Mouse (Mus musculus) megakaryocyte, adult 5-6 weeks (primary cell): ENCODE measurements at regions not wholly inside any gene's neighbourhood (a gene's known extent, or its start where the extent isn't known, plus 50 kb on each side); places are given as distances from the start of the nearest gene placed in this dataset.

Source experiments
- ATAC-seq: 2 replicates; pipeline ENCODE4 v1.8.0; 2016; ENCODE audit warnings: mild to moderate bottlenecking, inconsistent platforms; ENCODE audit not compliant: poor library complexity, severe bottlenecking

DNA sequence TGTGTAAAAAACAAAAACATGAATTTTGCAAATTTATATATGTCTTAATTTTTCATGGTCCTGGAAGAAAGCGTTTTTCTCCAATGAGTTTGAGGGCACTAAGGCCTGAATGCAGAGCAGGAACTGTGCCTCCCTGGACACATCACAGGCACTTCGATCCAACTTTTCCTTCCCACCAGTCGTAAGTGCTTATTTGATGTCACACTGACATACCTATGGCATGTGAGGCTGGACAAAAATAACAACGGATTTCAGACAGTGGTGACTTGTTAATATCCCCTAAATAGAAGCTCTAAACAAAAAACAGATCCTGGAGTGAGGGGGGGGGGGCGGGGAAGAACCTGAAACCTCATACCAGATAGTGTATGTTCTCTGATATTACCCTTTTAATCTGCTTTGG, 1541.9 kb upstream of the Flrt2 start:
- no peak for ATAC-seq

- no peak for ATAC-seq
Measured at GRCm38 (mm10) chr12:94155110-94155858, 1536.7 kb upstream of the Flrt2 start.

DNA sequence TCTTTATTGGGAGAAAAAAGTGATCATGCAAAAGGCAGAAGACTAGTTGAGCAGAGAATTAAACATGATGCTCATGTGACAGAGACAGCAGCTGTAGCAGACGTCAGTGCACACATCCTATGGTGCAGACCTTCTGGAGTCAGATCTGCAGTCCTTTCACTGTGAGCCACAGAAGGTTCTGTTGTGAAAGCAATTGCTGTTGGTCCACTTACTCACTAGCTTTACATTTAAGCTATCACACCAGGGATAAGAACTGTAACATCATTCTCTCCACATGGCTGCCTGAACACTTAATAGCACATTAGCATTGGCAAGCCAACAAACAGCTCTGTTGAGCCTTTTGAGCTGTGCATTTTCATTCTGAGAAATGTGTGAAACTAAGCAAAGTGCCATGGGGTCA, 1509.7 kb upstream of the Flrt2 start:
- no peak for ATAC-seq

DNA sequence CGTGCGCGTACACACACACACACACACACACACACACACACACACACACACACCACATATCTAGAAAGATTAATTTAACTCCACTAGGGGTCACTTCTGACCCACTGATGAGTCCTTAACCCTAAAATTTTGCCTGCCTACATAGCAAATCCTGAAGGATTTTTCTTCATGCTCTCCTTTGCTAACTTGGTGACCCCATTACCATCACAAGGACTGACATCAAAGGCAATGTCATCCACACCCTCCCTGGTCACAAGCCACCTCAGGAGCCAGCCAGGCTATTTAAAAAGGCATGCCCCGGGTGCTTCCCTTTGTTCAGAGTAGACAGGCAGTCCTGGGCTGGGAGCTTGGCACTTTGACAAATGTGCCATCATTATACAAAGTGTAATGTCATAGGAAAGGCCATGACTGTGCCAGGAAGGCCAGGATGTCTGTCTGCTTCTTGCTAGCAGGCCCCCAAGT, 1501.4 kb upstream of the Flrt2 start:
- no peak for ATAC-seq

- ATAC-seq = no peak
Measured at GRCm38 (mm10) chr12:94217906-94218305, 1474.1 kb upstream of the Flrt2 start.

DNA sequence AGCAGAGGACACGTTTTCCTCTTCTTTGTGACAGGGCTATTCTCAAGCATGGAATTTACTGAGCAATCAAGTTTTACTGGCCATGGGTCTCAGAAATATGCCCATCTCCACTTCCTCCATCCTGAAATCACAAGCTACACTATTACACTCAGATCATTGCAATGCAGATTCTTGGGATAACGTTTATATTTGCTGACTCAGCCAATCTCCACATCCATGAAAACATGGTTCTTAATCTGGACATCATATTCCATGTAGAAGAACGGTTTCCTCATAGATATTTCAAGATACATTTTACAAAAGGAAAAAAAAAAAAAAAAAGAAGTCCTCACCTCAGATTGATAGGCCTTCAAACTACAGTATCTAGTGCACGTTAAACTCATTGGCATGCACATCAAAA, 1462.1 kb upstream of the Flrt2 start:
- ATAC-seq = no peak

GRCm38 (mm10) chr12:94245366-94245765, 1446.7 kb upstream of the Flrt2 start:
- ATAC-seq = no peak

GRCm38 (mm10) chr12:94247362-94247761, 1444.7 kb upstream of the Flrt2 start:
- no peak for ATAC-seq

- no peak for ATAC-seq
Measured at GRCm38 (mm10) chr12:94252957-94253633, 1438.9 kb upstream of the Flrt2 start.

GRCm38 (mm10) chr12:94280946-94281345, 1411.1 kb upstream of the Flrt2 start:
- ATAC-seq = no peak

- ATAC-seq = no peak
Measured at GRCm38 (mm10) chr12:94282931-94283330, 1409.1 kb upstream of the Flrt2 start.

DNA sequence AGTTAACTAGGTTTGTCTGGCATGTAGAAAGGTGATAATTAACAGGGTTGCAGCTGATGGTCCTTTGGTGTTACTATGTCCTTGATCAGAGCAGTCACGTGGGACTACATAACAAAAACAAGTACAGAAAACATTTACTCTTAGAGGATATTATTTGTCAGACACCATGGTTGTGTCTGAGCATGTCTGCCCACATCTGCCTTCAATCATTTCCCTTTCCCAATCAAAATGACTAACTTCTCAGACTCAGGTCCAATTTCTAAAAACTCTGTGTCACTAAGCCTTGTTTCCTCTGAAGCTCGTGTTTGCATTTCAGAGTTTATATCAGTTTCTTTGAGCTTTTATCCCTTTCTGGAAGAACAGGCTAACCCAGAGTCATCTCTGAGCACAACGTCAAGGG, 1408.5 kb upstream of the Flrt2 start:
- ATAC-seq = no peak

DNA sequence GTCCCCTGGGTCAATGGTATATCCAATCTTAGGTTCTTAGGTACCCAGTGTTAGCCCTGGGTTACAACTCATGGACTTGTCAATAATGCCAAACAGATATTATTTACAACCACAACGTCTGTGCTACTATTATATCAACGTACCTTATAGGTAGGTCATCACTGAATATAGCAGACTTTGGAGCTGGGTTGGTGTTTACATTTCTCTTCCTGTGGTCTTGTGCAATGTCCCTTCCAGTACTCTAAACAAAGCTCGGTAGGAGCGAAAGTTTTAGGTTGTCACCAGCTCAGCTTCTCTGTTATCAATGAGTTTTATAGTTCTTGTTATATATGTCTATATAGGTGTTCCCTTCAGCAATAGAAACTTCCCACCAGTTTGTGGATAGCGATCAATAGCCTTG, 1394.2 kb upstream of the Flrt2 start:
- ATAC-seq = no peak

GRCm38 (mm10) chr12:94332351-94332750, 1359.7 kb upstream of the Flrt2 start:
- no peak for ATAC-seq

DNA sequence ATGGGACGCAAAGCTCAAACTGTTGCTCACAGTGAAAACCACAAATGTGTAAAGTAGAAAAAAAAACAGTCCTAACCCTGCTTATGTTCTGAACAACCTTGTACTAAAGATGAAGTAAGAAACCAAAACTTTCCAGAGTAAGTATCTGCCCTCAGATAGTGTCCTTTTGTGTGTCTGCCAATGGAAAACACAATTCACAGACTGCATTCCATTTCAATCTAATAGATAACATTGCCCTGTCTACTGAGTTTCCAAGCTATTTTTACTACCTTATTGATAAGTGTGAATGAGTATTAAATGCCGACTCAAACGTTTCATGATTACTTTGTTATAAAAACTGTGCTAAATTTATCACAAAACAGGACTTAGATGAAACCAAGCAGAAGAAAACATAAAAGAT, 1357.4 kb upstream of the Flrt2 start:
- no peak for ATAC-seq

DNA sequence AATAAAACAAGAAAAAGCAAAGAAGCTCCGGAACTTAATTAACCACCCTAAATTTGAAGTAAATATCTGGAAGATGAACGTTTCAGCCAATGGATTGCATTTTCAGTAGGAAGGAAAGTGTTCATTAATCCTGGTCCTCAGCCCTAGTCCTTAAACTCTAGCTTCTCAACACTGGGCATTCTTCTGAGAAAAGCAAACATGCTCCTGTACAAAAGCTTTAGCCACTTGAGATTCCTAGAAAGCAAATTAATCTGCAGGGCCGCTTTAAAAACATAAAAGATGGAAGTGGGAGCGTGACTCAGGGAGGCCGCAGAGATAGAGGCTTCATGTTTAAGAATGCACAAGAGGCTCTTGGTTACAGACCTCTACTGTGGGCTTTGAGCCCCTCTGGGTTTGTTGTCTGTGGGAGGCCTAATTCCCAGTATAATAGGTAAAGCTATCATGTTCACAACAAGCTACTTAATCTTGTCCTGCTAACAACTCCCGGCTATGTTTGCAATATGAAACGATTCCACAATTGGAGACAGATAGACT, 1342.3 kb upstream of the Flrt2 start:
- ATAC-seq = no peak

DNA sequence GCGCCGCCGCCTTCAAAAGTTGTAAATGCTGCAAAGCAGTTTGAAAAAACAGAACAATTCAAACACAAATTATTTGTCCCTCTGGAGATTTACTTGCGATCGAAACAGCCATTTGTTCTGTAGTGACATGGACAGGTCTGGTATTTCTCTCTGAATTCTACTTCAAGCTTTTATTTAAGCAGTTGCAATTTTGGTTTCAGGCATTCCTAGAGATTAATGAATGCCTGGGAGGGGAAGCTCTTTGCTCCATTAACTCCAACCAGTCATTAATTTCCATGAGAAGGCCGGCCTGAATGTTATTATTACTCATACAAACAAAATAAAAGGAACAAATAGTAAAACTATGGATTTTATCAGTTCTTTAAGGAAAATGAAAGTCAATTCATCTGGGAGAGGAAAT, 1327.8 kb upstream of the Flrt2 start:
- ATAC-seq = no peak

- no peak for ATAC-seq
Measured at GRCm38 (mm10) chr12:94399991-94400390, 1292.0 kb upstream of the Flrt2 start.

- no peak for ATAC-seq
Measured at GRCm38 (mm10) chr12:94420918-94421317, 1271.1 kb upstream of the Flrt2 start.

GRCm38 (mm10) chr12:94421743-94422142, 1270.3 kb upstream of the Flrt2 start:
- no peak for ATAC-seq

GRCm38 (mm10) chr12:94424340-94424981, 1267.6 kb upstream of the Flrt2 start:
- no peak for ATAC-seq

DNA sequence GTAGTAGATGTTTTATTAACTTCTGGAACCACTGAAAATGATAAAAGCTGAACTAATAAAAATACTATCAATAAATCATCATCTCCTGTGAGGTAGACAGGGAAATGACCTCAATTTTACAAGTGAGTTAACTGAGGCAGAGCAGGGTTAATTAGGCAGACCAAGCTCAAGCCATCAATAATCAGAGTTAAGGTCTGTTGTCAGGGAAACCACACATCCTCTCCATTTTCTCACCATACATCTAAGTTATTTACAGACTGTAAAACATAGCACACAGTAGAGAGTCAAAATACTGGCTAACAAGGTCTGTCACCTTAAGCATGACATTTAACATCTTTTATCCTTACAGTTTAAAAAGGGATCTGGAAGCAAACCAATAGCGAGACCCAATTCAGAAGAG, 1242.5 kb upstream of the Flrt2 start:
- no peak for ATAC-seq
